Comparison of ENCODE assay signal across 8 mouse cellular contexts in the genomic region with DNA sequence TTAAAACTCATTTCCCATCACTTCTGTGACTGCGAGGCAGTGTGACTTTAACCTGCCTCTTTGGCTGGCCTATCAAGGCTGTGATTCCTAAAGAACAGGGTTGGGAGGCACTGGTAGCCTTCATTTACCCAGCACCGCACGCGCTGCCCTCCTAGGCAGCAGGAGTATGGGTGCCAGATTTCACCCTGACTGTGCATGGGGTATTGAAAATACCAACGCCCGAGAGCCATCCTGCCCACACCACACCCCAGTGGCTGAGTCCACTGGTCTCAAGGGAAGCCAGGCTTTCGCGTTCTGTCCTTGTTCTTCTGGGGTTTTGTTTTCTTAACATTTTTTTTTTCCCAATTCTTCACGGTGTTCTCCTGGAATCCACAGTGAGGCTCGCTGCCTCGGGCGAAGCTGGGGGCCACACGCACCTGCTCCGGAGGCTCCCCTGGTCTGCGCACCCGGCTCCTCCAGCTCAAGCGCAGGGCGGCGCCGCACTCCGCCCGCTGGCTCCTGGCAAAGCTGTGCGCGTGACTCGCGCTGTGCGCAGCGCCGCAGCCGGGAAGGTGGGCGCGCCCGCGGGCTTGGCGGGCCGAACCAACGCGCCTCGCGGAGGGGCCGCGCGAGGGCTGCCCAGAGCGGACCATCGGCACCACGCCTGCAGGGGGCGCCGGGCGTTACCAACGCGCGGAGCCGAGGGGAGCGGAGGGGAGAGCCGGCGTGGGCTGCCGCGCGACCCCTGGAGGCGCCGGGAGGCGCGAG. TPM values are rescaled to one million over a fixed set of nuclear protein-coding genes. Genes with fewer than 3 reads are reported as not detected.
DNase-seq lines count a peak whose midpoint lies in the region; ATAC-seq and TF ChIP-seq lines count a peak whose summit lies in the region.

A gene (plus strand): TSS at position 572 of the 747 bp plus-strand sequence.

- H3K9me3 ChIP-seq in hindbrain, embryonic 16.5 days (ENCODE audit: control insufficient read depth, low read length), result no peaks in the 10 kb centered on the region

- peak within 1 kb of the TSS; percentile 62 for H3K4me3 ChIP-seq in hindbrain, embryonic 16.5 days (ENCODE audit: low read length)
- H3K4me3 ChIP-seq in left cerebral cortex, adult 2 months, result peak within 1 kb of the TSS; percentile 81

- H3K4me2 ChIP-seq in hindbrain, embryonic 16.5 days (ENCODE audit: low read length), result peak within 1 kb of the TSS; percentile 88

- TF ChIP-seq CTCF in left cerebral cortex, adult 2 months (IDR thresholded peaks at IDR 0.05), result peak; percentile 80

- intact Hi-C loops in left cerebral cortex, adult 2 months (cut with DNase I), result loop anchor here (1.0 to 2.0 kb wide), 4 partner anchors 17 to 115 kb away; a partner anchor contains a TSS

- peak; percentile 80 for DNase-seq in WW6 (ENCODE audit: low read depth, low spot score)
- DNase-seq in cerebellum, postnatal 4 days (ENCODE audit: low spot score in 2 of 2), result peak; percentile 89 to 94
- peak; percentile 80 to 86 for DNase-seq in gastrocnemius, adult 8-10 months (ENCODE audit: low spot score in 2 of 2)
- DNase-seq in left cerebral cortex, adult 2 months (ENCODE audit: extremely low spot score in 1 of 2, low spot score in 2 of 2), result peak; percentile 96 to 97
- DNase-seq in lung, postnatal 4 days, result peak; percentile 94 to 96
- peak; percentile 93 for DNase-seq in retina, postnatal 7 days (ENCODE audit: low read depth, low spot score)
- peak; percentile 73 for DNase-seq in urinary bladder, postnatal 10 days (ENCODE audit: low spot score)

- peaks cover 24% of the 10 kb centered on the region for H3K4me1 ChIP-seq in hindbrain, embryonic 16.5 days (ENCODE audit: control insufficient read depth, insufficient read depth, low read depth, low read length)

- H3K36me3 ChIP-seq in hindbrain, embryonic 16.5 days (ENCODE audit: control insufficient read depth, insufficient read depth, low read length), result no peaks in the 10 kb centered on the region

- ATAC-seq in hindbrain, embryonic 16.5 days, result peak; percentile 95

- H3K27me3 ChIP-seq in hindbrain, embryonic 16.5 days (replicated peaks; ENCODE audit: control insufficient read depth, insufficient read depth, low read length), result no peaks in the 10 kb centered on the region

- peak within 1 kb of the TSS; percentile 81 for H3K9ac ChIP-seq in hindbrain, embryonic 16.5 days (ENCODE audit: low read depth, low read length)

- WGBS in hindbrain, embryonic 16.5 days, result under 1% methylated on average over 62 of the region's 63 CpGs

- peak within 1 kb of the TSS; percentile 80 for H3K27ac ChIP-seq in hindbrain, embryonic 16.5 days (ENCODE audit: low read depth, low read length)
- peak within 1 kb of the TSS; percentile 100 for H3K27ac ChIP-seq in left cerebral cortex, adult 2 months

RNA-seq across cellular contexts. Expression of the gene that starts here (rescaled TPM):
- total RNA-seq in gastrocnemius, adult 8-10 months (2022), result 10 to 100 TPM; 21.5 to 25.4 (median 23.3) TPM
- 70.8 and 86.8 TPM in 2 replicates for polyA plus RNA-seq in hindbrain, embryonic 16.5 days (2015; fragmentation: Nextera tagmentation; extraction: Ambion mirVana)
- 100 to 1,000 TPM; 137 to 144 TPM for total RNA-seq in left cerebral cortex, adult 2 months (2021)

Comparison
In these comparisons a context has a peak if more than half of its experiments do, and no peak if none do; other contexts are left out.
1. Peak in every context shown above with its lines: DNase-seq, ATAC-seq, H3K4me3 ChIP-seq and H3K27ac ChIP-seq.
2. RNA of the gene that starts here (total RNA-seq): 137 to 144 TPM in left cerebral cortex, adult 2 months; 21.5 to 25.4 TPM in gastrocnemius, adult 8-10 months; every median in the first group is over 4 times any median in the second.